Mouse (Mus musculus) testis, adult 2 months (tissue): Measurements from ENCODE around the gene Sbk1.

Experiments
- CTCF ChIP-seq: fragments of 200-500 bp; IDR thresholded peaks from 2 replicates; pipeline ENCODE4 v1.5.1; 2012; ENCODE audit warnings: low read depth, mild to moderate bottlenecking, inconsistent platforms, low read length, moderate library complexity; ENCODE audit not compliant: control insufficient read depth, insufficient read depth, insufficient replicate concordance
- POLR2A ChIP-seq: fragments of 200-500 bp; IDR thresholded peaks from 2 replicates; pipeline ENCODE4 v1.6.1; 2012; ENCODE audit warnings: low read depth, mild to moderate bottlenecking, inconsistent platforms, low read length, moderate library complexity; ENCODE audit not compliant: control insufficient read depth

- no peak for TF ChIP-seq POLR2A
- no peak for TF ChIP-seq CTCF
Observed at GRCm38 (mm10) chr7:126249146-126249545, 23.3 kb upstream of the Sbk1 start.
